Mouse (Mus musculus) erythroblast, embryonic 14.5 days (primary cell): ENCODE measurements around the gene Fbxl13. TPM values are rescaled to one million over a fixed set of nuclear protein-coding genes. Genes with fewer than 3 reads are reported as not detected.

ENCODE experiments used
- H3K27me3 ChIP-seq: 2 replicates; pipeline ENCODE4 v1.6.1; 2012; ENCODE audit warnings: inconsistent platforms; ENCODE audit not compliant: control insufficient read depth
- H3K36me3 ChIP-seq: 2 replicates; pipeline ENCODE4 v1.6.1; 2012; ENCODE audit warnings: mild to moderate bottlenecking, inconsistent platforms; ENCODE audit not compliant: control insufficient read depth
- H3K4me1 ChIP-seq: 2 replicates; pipeline ENCODE4 v1.6.1; 2012; ENCODE audit warnings: inconsistent platforms; ENCODE audit not compliant: control insufficient read depth
- H3K4me3 ChIP-seq: replicated peaks from 2 replicates; pipeline ENCODE3; 2012; ENCODE audit warnings: moderate library complexity, mild to moderate bottlenecking, inconsistent platforms
- H3K9me3 ChIP-seq: 2 replicates; pipeline ENCODE4 v1.6.1; 2012; ENCODE audit warnings: low read length, inconsistent platforms, mixed read lengths; ENCODE audit not compliant: control insufficient read depth
- GATA1 ChIP-seq: IDR thresholded peaks from 2 replicates; pipeline ENCODE4 v1.6.1; 2012; ENCODE audit warnings: low read length, inconsistent platforms, mixed read lengths
- TAL1 ChIP-seq: IDR thresholded peaks from 3 replicates; pipeline ENCODE4 v1.6.1; 2012; ENCODE audit warnings: low read length, inconsistent platforms, mixed read lengths
- polyA plus RNA-seq: library from polyadenylated mRNA; stranded (reverse); fragments of >175 nt; gene quantifications from 2 replicates; pipeline ENCODE4 v1.2.3, GENCODE M21; 2012

Fbxl13 gene
- polyA plus RNA-seq, 1 experiment, result not detected

DNA sequence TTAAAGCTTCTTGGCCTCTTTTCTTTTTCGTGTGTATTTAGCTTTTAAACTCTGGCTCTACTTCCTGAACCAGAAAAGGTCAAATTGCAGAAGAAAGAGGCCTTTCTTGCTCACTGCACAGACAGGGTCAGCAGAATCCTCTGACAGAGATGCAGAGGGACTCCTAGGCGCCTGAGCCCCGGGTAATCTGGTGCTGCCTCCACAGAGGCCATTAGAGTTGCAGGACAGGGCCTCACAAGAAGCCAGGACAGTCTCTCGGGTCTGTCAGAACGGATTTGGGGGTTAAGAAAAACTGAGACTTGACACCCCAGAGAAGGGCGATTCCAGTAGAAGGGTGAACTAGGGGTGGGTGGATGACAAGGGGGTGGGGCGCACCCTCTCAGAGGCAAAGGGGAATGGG is 178.0 kb downstream of the Fbxl13 start:
- Histone ChIP-seq H3K27me3 (no peaks in the 10 kb centered on the region), H3K9me3 (no peaks in the 10 kb centered on the region), H3K36me3 (no peaks in the 10 kb centered on the region), H3K4me1 (no peaks in the 10 kb centered on the region), H3K4me3 (no peak overlapping the region)
- no peak for TF ChIP-seq GATA1
- no peak for TF ChIP-seq TAL1

DNA sequence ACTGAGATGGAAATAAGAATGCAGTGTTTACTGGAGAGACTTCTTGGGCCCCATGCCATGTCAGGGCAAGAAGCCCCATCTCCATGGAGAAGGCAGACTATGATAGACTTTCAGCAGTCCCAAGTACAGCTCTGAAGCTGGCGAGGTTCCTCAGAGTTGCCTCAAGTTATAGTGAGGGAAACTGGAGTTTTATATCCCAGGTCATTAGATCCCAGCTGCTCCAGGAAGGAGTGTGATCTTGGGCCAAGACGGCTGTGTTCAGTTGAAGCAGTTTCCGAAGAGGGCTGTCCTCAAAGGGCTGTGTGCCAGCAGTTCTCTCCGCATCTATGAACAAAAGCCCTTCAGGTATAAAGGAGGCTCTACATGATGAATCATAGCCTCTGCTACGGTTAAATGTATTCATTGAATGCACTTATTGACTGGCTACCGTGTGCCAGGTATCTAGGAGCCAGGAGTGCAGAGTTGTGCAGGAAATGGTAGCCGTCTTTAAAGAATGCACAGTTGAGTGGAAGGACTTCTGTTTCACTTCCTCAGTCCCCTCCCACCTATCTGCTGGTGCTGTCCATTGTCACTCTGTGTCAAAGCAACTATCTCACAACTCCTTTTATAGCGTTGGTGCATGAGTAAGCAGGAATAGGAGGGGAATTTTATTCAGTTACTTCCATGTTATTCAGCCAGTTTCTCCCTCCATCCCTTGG is 204.5 kb downstream of the Fbxl13 start:
- H3K4me1 ChIP-seq, result no peaks in the 10 kb centered on the region
- no peak for TF ChIP-seq GATA1
- no peak for TF ChIP-seq TAL1
- peaks cover 15% of the 10 kb centered on the region for H3K36me3 ChIP-seq
- H3K4me3 ChIP-seq, result no peak overlapping the region
- H3K9me3 ChIP-seq, result no peaks in the 10 kb centered on the region
- H3K27me3 ChIP-seq, result no peaks in the 10 kb centered on the region

DNA sequence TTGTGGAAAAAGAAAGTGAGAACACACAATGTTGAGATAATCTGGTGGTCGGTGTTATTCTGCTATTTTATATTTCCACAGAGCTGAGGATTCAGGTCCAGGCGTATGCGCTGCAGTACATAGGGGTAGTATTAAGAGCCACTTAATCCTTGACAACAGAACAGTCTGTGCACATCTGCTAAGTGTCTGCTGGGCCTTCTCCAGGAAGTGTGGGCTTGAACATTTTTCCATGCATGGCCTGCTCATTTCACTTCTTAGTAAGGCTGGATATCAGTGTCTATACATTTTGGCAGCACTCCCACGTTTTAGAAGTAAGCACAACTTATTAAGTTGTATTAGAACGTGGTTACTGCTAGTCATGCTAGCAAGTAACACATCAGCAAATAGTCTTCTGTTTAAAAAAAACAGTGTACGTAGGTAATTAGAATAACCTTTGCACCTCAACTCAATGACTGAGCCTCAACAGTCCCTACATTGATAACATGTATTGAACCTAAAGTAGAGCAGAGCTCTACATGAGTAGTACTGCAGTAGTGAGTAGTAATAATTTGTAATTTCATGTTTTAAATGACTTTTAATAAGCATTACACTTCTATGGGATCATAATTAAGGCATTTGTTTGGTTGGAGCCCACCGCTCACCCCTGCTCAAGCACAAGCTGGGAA is 205.9 kb downstream of the Fbxl13 start:
- TF ChIP-seq GATA1 (no peak), TAL1 (no peak)

DNA sequence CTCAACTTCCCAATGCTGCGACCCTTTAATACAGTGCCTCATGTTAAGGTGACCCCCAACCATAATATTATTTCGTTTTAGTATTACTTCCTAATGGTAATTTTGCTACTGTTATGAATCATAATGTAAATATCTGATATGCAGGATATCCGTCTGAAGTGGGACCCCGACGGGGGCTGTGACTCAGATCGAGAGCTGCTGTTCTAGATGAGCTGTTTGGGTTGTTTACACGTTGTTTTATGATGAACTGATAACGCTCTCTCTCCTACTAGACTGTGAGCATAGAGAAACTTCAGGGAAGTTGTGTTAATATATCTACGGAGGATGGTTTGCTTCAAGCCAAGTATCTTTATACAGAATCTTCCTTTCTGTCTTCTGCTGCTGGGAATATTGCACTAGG is 207.0 kb downstream of the Fbxl13 start:
- Histone ChIP-seq H3K36me3 (peaks cover 16% of the 10 kb centered on the region), H3K9me3 (no peaks in the 10 kb centered on the region), H3K27me3 (no peaks in the 10 kb centered on the region), H3K4me1 (no peaks in the 10 kb centered on the region), H3K4me3 (no peak overlapping the region)
- TF ChIP-seq TAL1, result no peak
- TF ChIP-seq GATA1, result no peak

More for the DNA sequence above, 205.9 kb downstream of the Fbxl13 start:
- H3K9me3 ChIP-seq, result no peaks in the 10 kb centered on the region
- no peaks in the 10 kb centered on the region for H3K4me1 ChIP-seq
- no peaks in the 10 kb centered on the region for H3K27me3 ChIP-seq
- peaks cover 15% of the 10 kb centered on the region for H3K36me3 ChIP-seq
- no peak overlapping the region for H3K4me3 ChIP-seq

DNA sequence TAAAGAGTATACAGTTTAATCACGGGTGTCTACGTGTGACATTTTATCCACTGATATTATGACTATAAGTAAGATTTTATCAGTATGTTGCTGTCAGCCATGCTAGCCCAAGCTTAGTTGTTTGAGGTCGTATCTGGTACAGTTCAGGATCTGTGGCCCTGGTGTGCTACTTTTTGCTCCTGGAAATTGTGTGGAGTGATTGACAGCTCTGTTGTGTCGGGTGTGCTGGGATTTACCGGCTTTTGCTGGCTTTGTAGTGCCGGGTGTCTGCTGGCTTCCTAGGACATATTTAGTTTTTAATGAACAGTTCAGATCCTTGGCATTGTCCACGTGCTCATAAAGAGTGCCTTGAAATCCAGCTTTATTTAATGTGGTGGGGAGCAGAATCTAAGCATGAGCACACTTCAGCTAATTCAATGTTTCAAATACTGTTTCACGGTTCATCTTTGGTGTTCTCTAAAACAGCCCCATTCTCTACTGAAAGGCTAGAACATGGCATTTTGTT is 208.9 kb downstream of the Fbxl13 start:
- Histone ChIP-seq H3K27me3 (no peaks in the 10 kb centered on the region), H3K36me3 (peaks cover 5% of the 10 kb centered on the region), H3K4me3 (no peak overlapping the region), H3K9me3 (no peaks in the 10 kb centered on the region), H3K4me1 (no peaks in the 10 kb centered on the region)
- no peak for TF ChIP-seq TAL1
- no peak for TF ChIP-seq GATA1

DNA sequence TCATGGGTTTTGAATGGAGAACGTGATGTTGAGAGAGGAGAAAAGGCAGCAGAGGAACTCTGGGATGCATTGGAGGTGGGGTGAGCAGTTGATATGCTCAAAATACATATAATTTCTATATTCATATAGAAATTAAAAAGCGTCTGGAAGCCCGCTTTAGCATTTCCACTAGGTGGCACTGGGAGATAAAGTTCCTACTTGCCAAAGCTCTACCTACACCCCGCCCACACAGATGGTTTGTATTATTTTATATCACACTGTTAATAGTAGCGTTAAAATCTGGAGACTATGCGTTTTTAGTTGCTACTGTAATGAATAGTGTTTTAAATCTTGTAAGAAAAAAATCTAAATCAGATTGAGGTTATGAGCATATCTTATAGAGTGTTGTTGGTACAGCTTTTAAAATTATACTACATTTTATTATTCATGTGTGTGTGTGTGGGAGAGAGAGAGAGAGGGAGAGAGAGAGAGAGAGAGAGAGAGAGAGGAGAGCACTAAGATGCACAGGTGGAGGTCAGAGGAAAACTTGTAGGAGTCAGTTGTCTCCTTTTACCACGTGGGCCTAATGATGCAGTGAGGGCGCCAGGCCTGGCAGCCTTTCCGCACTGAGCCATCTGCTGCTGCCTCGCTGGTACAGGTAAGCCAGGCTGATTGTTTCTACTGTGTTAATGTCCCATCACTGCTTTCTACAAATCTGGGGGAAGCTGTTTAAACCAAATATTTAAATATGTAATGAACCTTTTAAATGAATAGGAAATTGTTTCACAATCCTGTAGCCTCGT is 211.1 kb downstream of the Fbxl13 start:
- peaks cover 2% of the 10 kb centered on the region; the same call in 1 of the 2 replicates for H3K36me3 ChIP-seq
- H3K4me1 ChIP-seq, result peaks cover 2% of the 10 kb centered on the region
- H3K9me3 ChIP-seq, result no peaks in the 10 kb centered on the region
- H3K4me3 ChIP-seq, result no peak overlapping the region
- no peak for TF ChIP-seq GATA1
- H3K27me3 ChIP-seq, result no peaks in the 10 kb centered on the region

Other genes with a start within 250 kb of the Fbxl13 start
- not detected in 2 replicates for gene Ccdc146, start 221.0 kb downstream of the Fbxl13 start, polyA plus RNA-seq
- gene Fam185a, start 220.7 kb downstream of the Fbxl13 start, polyA plus RNA-seq, result not detected in 2 replicates
- not detected in 2 replicates for gene Lrrc17, start 102.1 kb downstream of the Fbxl13 start, polyA plus RNA-seq
- gene Armc10, start 179 bp upstream of the Fbxl13 start, polyA plus RNA-seq, result 0.21 and 0.24 TPM in 2 replicates
- 0.06 and 0.14 TPM in 2 replicates for gene Napepld, start 55.8 kb upstream of the Fbxl13 start, polyA plus RNA-seq
- 1.3 and 1.4 TPM in 2 replicates for gene Pmpcb, start 91.5 kb upstream of the Fbxl13 start, polyA plus RNA-seq
- 0.77 and 0.83 TPM in 2 replicates for gene Dnajc2, start 139.6 kb upstream of the Fbxl13 start, polyA plus RNA-seq
- gene Psmc2, start 139.6 kb upstream of the Fbxl13 start, polyA plus RNA-seq, result 1.0 and 1.5 TPM in 2 replicates
- gene Slc26a5, start 220.0 kb upstream of the Fbxl13 start, polyA plus RNA-seq, result not detected in 2 replicates